Mouse (Mus musculus) testis, adult 2 months (tissue): Measurements from ENCODE around the gene Sorbs1. TPM values are rescaled to one million over a fixed set of nuclear protein-coding genes. Genes with fewer than 3 reads are reported as not detected.
A peak's percentile ranks its signal among the peaks of the same experiment; 100 is the strongest.

Source experiments
- H3K27ac ChIP-seq: fragments of 200-500 bp; 2 replicates; pipeline ENCODE4 v1.5.1; 2012; ENCODE audit warnings: low read depth, low read length; ENCODE audit not compliant: control insufficient read depth, insufficient read depth
- H3K27me3 ChIP-seq: fragments of 200-500 bp; 2 replicates; pipeline ENCODE4 v1.6.1; 2012; ENCODE audit warnings: mild to moderate bottlenecking, low read length, moderate library complexity; ENCODE audit not compliant: control insufficient read depth, insufficient read depth
- H3K36me3 ChIP-seq: fragments of 200-500 bp; 2 replicates; pipeline ENCODE4 v1.6.1; 2012; ENCODE audit warnings: mild to moderate bottlenecking, low read length; ENCODE audit not compliant: control insufficient read depth, insufficient read depth
- H3K4me1 ChIP-seq: fragments of 200-500 bp; 2 replicates; pipeline ENCODE4 v1.6.1; 2012; ENCODE audit warnings: low read length; ENCODE audit not compliant: control insufficient read depth, insufficient read depth
- H3K4me3 ChIP-seq: fragments of 200-500 bp; 2 replicates; pipeline ENCODE4 v1.5.1; 2012; ENCODE audit warnings: low read depth, mild to moderate bottlenecking, low read length, moderate library complexity, mixed read lengths; ENCODE audit not compliant: control insufficient read depth
- CTCF ChIP-seq: fragments of 200-500 bp; IDR thresholded peaks from 2 replicates; pipeline ENCODE4 v1.5.1; 2012; ENCODE audit warnings: low read depth, mild to moderate bottlenecking, inconsistent platforms, low read length, moderate library complexity; ENCODE audit not compliant: control insufficient read depth, insufficient read depth, insufficient replicate concordance
- POLR2A ChIP-seq: fragments of 200-500 bp; IDR thresholded peaks from 2 replicates; pipeline ENCODE4 v1.6.1; 2012; ENCODE audit warnings: low read depth, mild to moderate bottlenecking, inconsistent platforms, low read length, moderate library complexity; ENCODE audit not compliant: control insufficient read depth
- polyA plus RNA-seq: library from polyadenylated mRNA; depleted of rRNA; stranded (reverse); fragments of >200 nt; gene quantifications from 2 replicates; pipeline ENCODE4 v1.2.3, GENCODE M21; 2012

Sorbs1 gene
- polyA plus RNA-seq, 1 experiment = 13.0 TPM

DNA sequence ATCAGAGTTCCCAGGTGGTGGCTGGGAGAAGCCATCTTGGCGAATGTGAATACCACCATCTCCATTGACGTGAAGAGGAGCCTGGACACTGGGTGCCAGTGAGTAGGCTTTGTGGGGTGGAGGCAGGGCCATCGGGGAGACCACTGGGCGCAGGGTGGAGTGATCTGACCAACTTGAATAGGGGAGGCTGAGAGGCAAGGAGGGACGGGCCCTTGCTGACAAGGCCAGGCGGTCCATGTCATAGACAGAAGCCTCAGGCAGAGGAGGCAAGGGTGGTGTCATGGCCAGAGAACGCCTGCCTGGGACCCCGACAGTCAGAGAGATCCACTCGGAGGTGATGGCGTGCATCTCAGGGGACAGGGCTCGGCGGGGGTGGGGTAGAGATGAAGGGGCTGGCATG, 203.7 kb downstream of the Sorbs1 start:
- Histone ChIP-seq H3K4me1 (no peaks in the 10 kb centered on the region; the same call in 1 of the 2 replicates), H3K36me3 (no peaks in the 10 kb centered on the region), H3K27ac (no peak overlapping the region), H3K27me3 (no peaks in the 10 kb centered on the region), H3K4me3 (no peak overlapping the region)
- TF ChIP-seq POLR2A (no peak), CTCF (no peak)

GRCm38 (mm10) chr19:40307550-40307949, 206.0 kb downstream of the Sorbs1 start:
- Histone ChIP-seq H3K4me1 (no peaks in the 10 kb centered on the region; the same call in 1 of the 2 replicates), H3K4me3 (no peak overlapping the region)
- no peak for TF ChIP-seq CTCF
- TF ChIP-seq POLR2A = no peak

DNA sequence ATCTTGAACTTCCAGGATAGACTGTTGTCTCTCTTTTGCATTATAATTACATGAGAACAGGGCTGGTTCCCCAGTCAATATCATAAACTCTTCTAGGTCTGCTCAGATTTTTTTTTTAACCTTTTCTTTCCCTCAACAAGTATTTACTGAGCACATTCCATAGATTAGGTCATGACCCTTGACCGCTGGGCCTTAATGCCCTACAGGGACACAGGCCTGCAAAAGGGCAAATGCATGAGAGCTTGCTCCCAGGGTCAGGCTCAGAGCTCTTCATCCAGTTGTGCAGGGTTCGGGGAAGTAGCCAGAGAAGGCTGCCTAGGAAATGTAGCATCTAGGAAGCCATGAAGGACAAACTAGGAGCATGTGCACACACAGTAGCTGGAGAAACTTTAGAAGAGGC, 206.9 kb downstream of the Sorbs1 start:
- H3K27me3 ChIP-seq = no peaks in the 10 kb centered on the region
- H3K4me1 ChIP-seq = no peaks in the 10 kb centered on the region; the same call in 1 of the 2 replicates
- no peak for TF ChIP-seq POLR2A
- no peak for TF ChIP-seq CTCF
- H3K4me3 ChIP-seq = no peak overlapping the region
- no peak overlapping the region for H3K27ac ChIP-seq
- H3K36me3 ChIP-seq = no peaks in the 10 kb centered on the region

More at GRCm38 (mm10) chr19:40307550-40307949, 206.0 kb downstream of the Sorbs1 start:
- H3K27ac ChIP-seq = no peak overlapping the region
- no peaks in the 10 kb centered on the region for H3K27me3 ChIP-seq
- no peaks in the 10 kb centered on the region for H3K36me3 ChIP-seq

DNA sequence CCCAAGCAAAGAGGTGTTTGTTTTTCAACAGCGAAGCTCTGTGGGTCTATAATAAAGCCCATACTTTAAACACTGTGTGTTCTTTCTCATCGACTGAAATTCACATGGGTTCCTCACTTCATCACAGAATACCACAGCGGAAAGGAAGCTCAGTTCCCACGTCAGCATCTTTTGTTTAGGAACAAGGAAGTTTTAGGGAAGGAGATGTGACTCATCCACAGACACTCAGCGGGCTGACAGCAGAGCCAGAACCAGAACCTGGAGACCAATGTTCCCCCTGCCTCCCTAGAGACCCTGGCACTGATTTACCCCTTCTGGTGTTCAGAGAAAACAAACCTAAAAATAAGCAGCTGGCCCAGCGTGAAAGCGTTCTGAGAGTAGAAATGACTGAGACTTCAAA, 208.1 kb downstream of the Sorbs1 start:
- H3K27me3 ChIP-seq = no peaks in the 10 kb centered on the region
- H3K27ac ChIP-seq = no peak overlapping the region
- no peaks in the 10 kb centered on the region for H3K36me3 ChIP-seq
- no peaks in the 10 kb centered on the region; the same call in 1 of the 2 replicates for H3K4me1 ChIP-seq
- no peak overlapping the region for H3K4me3 ChIP-seq
- TF ChIP-seq POLR2A (no peak), CTCF (no peak)

GRCm38 (mm10) chr19:40302916-40303315, 210.7 kb downstream of the Sorbs1 start:
- Histone ChIP-seq H3K4me1 (no peaks in the 10 kb centered on the region; the same call in 1 of the 2 replicates), H3K27me3 (no peaks in the 10 kb centered on the region), H3K4me3 (no peak overlapping the region), H3K27ac (no peak overlapping the region), H3K36me3 (no peaks in the 10 kb centered on the region)
- no peak for TF ChIP-seq POLR2A
- TF ChIP-seq CTCF = 0 out of 2 replicates have a peak, but pooled peaks have one; percentile 2

GRCm38 (mm10) chr19:40302477-40302876, 211.1 kb downstream of the Sorbs1 start:
- no peaks in the 10 kb centered on the region for H3K36me3 ChIP-seq
- H3K27ac ChIP-seq = no peak overlapping the region
- no peaks in the 10 kb centered on the region for H3K27me3 ChIP-seq
- no peaks in the 10 kb centered on the region; the same call in 1 of the 2 replicates for H3K4me1 ChIP-seq
- H3K4me3 ChIP-seq = no peak overlapping the region
- no peak for TF ChIP-seq POLR2A
- no peak for TF ChIP-seq CTCF

DNA sequence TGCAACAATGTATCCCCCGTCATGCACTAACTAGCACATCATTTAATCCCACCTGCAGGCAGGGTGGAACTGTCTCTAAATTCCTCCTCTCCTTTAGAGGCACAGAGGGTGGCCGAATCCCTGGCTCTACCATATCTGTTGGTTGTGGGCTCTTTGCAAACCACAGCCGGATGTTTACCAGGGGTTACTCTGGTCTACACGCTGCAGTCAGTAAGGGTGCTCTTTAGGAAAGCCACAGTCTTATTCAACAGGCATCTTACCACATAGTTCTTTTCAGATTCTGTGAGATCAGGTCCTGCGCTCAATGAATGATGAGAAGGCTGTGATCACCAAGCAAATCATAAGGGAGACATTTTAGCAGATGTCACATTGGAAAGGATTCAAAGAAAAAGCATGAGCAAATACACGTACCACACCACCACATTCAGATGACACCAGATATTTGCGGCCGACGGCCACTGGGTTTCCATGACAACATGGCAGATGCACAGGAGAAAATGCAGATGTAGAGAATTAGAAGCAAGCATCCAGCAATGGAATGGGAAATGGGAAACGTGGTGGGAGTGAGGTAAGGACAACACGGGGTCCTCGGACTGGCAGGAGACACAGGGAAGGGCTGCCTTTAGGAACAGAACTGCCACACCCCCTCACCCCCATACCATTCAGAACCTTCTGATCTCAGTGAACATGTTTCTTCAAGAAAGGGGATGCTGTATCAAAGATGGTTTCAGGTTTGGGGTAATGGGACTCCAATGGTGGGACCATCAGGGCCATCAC, 213.4 kb downstream of the Sorbs1 start:
- H3K36me3 ChIP-seq = no peaks in the 10 kb centered on the region
- H3K4me3 ChIP-seq = no peak overlapping the region
- no peak for TF ChIP-seq POLR2A
- no peak for TF ChIP-seq CTCF
- H3K4me1 ChIP-seq = no peaks in the 10 kb centered on the region
- H3K27ac ChIP-seq = no peak overlapping the region
- H3K27me3 ChIP-seq = no peaks in the 10 kb centered on the region

DNA sequence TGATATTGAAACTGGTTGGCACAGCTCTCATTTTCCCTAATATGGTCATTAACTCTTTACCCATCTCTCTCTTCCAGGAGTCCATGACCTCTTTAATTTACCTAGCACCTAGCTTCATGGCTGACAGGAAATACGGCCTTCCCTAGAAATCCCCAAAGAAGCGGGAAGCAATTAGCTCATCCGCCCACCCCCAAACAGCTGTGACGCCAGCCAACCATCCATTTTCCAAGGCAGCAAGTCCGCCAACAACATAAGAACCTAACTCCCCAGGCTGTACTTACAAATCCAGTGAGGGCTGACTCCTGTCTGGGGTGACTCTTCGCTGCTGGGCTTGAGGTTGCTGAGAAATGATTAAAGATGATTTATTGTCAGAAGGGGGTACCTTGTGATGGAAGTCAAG, 214.4 kb downstream of the Sorbs1 start:
- Histone ChIP-seq H3K27ac (no peak overlapping the region), H3K4me1 (no peaks in the 10 kb centered on the region), H3K4me3 (no peak overlapping the region), H3K27me3 (no peaks in the 10 kb centered on the region), H3K36me3 (no peaks in the 10 kb centered on the region)
- no peak for TF ChIP-seq CTCF
- no peak for TF ChIP-seq POLR2A
